ENCODE assay signal across 13 mouse cellular contexts in the genomic region with DNA sequence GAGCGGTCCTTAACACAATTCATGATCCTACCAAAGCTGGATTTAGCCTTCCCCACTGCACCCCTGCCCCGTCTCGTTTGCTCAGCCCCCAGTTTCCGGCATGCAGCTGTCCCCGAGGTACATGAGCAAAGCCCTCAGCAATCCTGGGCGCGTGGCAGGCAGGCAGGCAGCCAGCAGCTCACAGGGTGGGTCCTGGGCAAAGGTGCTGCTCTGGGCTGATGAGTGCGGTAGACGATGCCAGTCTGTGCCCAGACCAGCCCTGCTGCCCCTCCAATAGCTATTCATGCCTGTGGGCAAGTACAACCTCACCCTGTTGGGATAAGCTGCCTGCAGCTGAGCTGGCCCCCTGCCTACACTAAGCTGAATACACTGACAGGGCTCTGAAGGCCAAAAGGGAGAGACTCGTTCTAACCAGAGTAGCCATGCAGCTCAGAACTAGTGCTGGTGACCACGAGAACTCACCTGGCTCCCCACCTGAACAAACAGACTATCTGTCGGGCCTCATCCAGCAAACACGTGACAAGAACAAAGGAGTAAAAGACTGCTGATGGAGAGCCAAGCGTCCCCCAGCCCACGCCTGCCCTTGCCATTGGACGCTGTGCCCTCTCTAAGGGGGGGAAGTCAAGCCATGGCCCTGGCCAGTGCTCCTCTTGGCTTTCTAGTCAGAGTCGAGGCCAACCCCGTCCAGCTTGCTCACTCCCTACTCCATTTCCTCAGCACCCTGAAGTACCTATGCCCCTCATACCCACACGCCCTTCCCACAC. TPM values are rescaled to one million over a fixed set of nuclear protein-coding genes. Genes with fewer than 3 reads are reported as not detected.
DNase-seq lines count a peak whose midpoint lies in the region; ATAC-seq lines count a peak whose summit lies in the region.
"Had no signal": no experiment of that assay in that cellular context is flagged by ENCODE, and none has a peak within 500 bp of the region (broad histone marks: within the 10 kb centered on the region; RNA-seq: fewer than 3 reads in every experiment).

No protein-coding gene starts in this region.

- H3K9ac ChIP-seq in embryonic facial prominence, embryonic 12.5 days = no peak overlapping the region
- H3K9ac ChIP-seq in midbrain, embryonic 13.5 days (replicated peaks) = peak overlapping the region; percentile 48; the same call in 1 of the 2 replicates
- no peak overlapping the region for H3K9ac ChIP-seq in midbrain, embryonic 15.5 days
- 0 out of 2 replicates have a peak overlapping the region, but pooled peaks have one; percentile 11 for H3K9ac ChIP-seq in stomach, embryonic 16.5 days (ENCODE audit: low read length)
- H3K9ac ChIP-seq: heart, embryonic 15.5 days had no signal

- WGBS in embryonic facial prominence, embryonic 12.5 days = 86% methylated on average over 19 of the region's 19 CpGs
- 90% methylated on average over 19 of the region's 19 CpGs for WGBS in embryonic facial prominence, embryonic 10.5 days
- 86% methylated on average over 19 of the region's 19 CpGs for WGBS in midbrain, embryonic 13.5 days
- 90% methylated on average over 19 of the region's 19 CpGs for WGBS in midbrain, embryonic 15.5 days
- WGBS in stomach, embryonic 16.5 days = 66% methylated on average over 19 of the region's 19 CpGs

- H3K4me3 ChIP-seq in embryonic facial prominence, embryonic 12.5 days = no peak overlapping the region
- H3K4me3 ChIP-seq in embryonic facial prominence, embryonic 10.5 days = no peak overlapping the region
- no peak overlapping the region for H3K4me3 ChIP-seq in midbrain, embryonic 13.5 days (replicated peaks)
- no peak overlapping the region for H3K4me3 ChIP-seq in midbrain, embryonic 15.5 days
- H3K4me3 ChIP-seq in stomach, embryonic 16.5 days (replicated peaks; ENCODE audit: low read length) = no peak overlapping the region
- H3K4me3 ChIP-seq: heart, embryonic 15.5 days had no signal

- intact Hi-C loops in heart, postnatal 36 days (cut with DNase I) = loop anchor here (5.0 kb wide), 1 partner anchor 112 kb away; the partner anchor contains the start of gene Zfp318

- no peaks in the 10 kb centered on the region for H3K27me3 ChIP-seq in embryonic facial prominence, embryonic 12.5 days
- H3K27me3 ChIP-seq in embryonic facial prominence, embryonic 10.5 days (replicated peaks; ENCODE audit: low read depth, poor library complexity, severe bottlenecking) = no peaks in the 10 kb centered on the region
- H3K27me3 ChIP-seq in midbrain, embryonic 13.5 days = no peaks in the 10 kb centered on the region
- no peaks in the 10 kb centered on the region for H3K27me3 ChIP-seq in midbrain, embryonic 15.5 days (replicated peaks)
- H3K27me3 ChIP-seq in stomach, embryonic 16.5 days (ENCODE audit: control insufficient read depth, insufficient read depth, low read length) = no peaks in the 10 kb centered on the region
- H3K27me3 ChIP-seq: heart, embryonic 15.5 days had no signal

- H3K4me1 ChIP-seq in embryonic facial prominence, embryonic 12.5 days = peaks cover 28% of the 10 kb centered on the region
- H3K4me1 ChIP-seq in embryonic facial prominence, embryonic 10.5 days = peaks cover 68% of the 10 kb centered on the region
- 0 out of 2 replicates have a peak, but pooled peaks cover 2% of the 10 kb centered on the region for H3K4me1 ChIP-seq in midbrain, embryonic 13.5 days (replicated peaks)
- H3K4me1 ChIP-seq in midbrain, embryonic 15.5 days = 0 out of 2 replicates have a peak, but pooled peaks cover 3% of the 10 kb centered on the region
- H3K4me1 ChIP-seq in stomach, embryonic 16.5 days (ENCODE audit: control insufficient read depth, insufficient read depth, low read length) = peaks cover 27% of the 10 kb centered on the region

- peaks cover 75% of the 10 kb centered on the region for H3K36me3 ChIP-seq in embryonic facial prominence, embryonic 12.5 days
- peaks cover 97% of the 10 kb centered on the region for H3K36me3 ChIP-seq in embryonic facial prominence, embryonic 10.5 days (replicated peaks)
- H3K36me3 ChIP-seq in midbrain, embryonic 13.5 days = peaks cover 36% of the 10 kb centered on the region
- H3K36me3 ChIP-seq in midbrain, embryonic 15.5 days (replicated peaks) = no peaks in the 10 kb centered on the region
- H3K36me3 ChIP-seq in stomach, embryonic 16.5 days (ENCODE audit: control insufficient read depth, insufficient read depth, low read length) = no peaks in the 10 kb centered on the region

- DNase-seq in embryonic facial prominence, embryonic 10.5 days (ENCODE audit: low spot score) = no peak
- DNase-seq in heart, postnatal 36 days = peak; percentile 50 to 58
- DNase-seq in frontal cortex, adult 2 months (ENCODE audit: extremely low spot score in 1 of 2, low spot score in 1 of 2) = no peak
- DNase-seq in spleen, postnatal 10 days (ENCODE audit: low spot score in 2 of 2) = no peak
- DNase-seq: B cell, adult 2 months; cerebellum, postnatal 14 days; right cerebral cortex, adult 18-20 months; thymus, postnatal 4 days had no signal

- H3K4me2 ChIP-seq in embryonic facial prominence, embryonic 12.5 days (replicated peaks) = no peak overlapping the region
- H3K4me2 ChIP-seq in midbrain, embryonic 13.5 days (replicated peaks) = no peak overlapping the region
- H3K4me2 ChIP-seq in midbrain, embryonic 15.5 days = no peak overlapping the region
- no peak overlapping the region for H3K4me2 ChIP-seq in stomach, embryonic 16.5 days (ENCODE audit: low read depth, low read length)
- H3K4me2 ChIP-seq: heart, embryonic 15.5 days had no signal

- H3K9me3 ChIP-seq in embryonic facial prominence, embryonic 12.5 days = no peaks in the 10 kb centered on the region
- no peaks in the 10 kb centered on the region for H3K9me3 ChIP-seq in embryonic facial prominence, embryonic 10.5 days
- no peaks in the 10 kb centered on the region for H3K9me3 ChIP-seq in midbrain, embryonic 13.5 days
- H3K9me3 ChIP-seq in midbrain, embryonic 15.5 days = no peaks in the 10 kb centered on the region
- no peaks in the 10 kb centered on the region for H3K9me3 ChIP-seq in stomach, embryonic 16.5 days (replicated peaks; ENCODE audit: control insufficient read depth, low read length)
- H3K9me3 ChIP-seq: heart, embryonic 15.5 days had no signal

- 0 out of 2 replicates have a peak overlapping the region, but pooled peaks have one; percentile 30 for H3K27ac ChIP-seq in embryonic facial prominence, embryonic 12.5 days
- H3K27ac ChIP-seq in embryonic facial prominence, embryonic 10.5 days (replicated peaks) = no peak overlapping the region
- no peak overlapping the region for H3K27ac ChIP-seq in midbrain, embryonic 13.5 days
- no peak overlapping the region for H3K27ac ChIP-seq in midbrain, embryonic 15.5 days
- peak overlapping the region; percentile 36 for H3K27ac ChIP-seq in stomach, embryonic 16.5 days (ENCODE audit: low read length)
- H3K27ac ChIP-seq: heart, embryonic 15.5 days had no signal

- ATAC-seq in embryonic facial prominence, embryonic 12.5 days (ENCODE audit: insufficient number of reproducible peaks, insufficient read depth, low FRiP score, low TSS enrichment) = no peak
- no peak for ATAC-seq in midbrain, embryonic 13.5 days
- no peak for ATAC-seq in midbrain, embryonic 15.5 days (replicated peaks)
- ATAC-seq in stomach, embryonic 16.5 days (ENCODE audit: insufficient read depth, low FRiP score) = no peak

RNA-seq across cellular contexts. Expression of gene Tjap1, which starts 12.9 kb away (rescaled TPM):
- polyA plus RNA-seq in embryonic facial prominence, embryonic 12.5 days (2016; fragmentation: Nextera tagmentation; extraction: Ambion mirVana) = 64.0 and 66.4 TPM in 2 replicates
- polyA plus RNA-seq in embryonic facial prominence, embryonic 10.5 days (2016; fragmentation: Nextera tagmentation; extraction: Ambion mirVana) = 60.2 and 62.6 TPM in 2 replicates
- polyA plus RNA-seq in midbrain, embryonic 13.5 days (2015; fragmentation: Nextera tagmentation; extraction: Ambion mirVana) = 31.3 and 37.2 TPM in 2 replicates
- 29.4 and 31.4 TPM in 2 replicates for polyA plus RNA-seq in midbrain, embryonic 15.5 days (2015; fragmentation: Nextera tagmentation; extraction: Ambion mirVana)
- total RNA-seq in heart, postnatal 36 days (2021) = 10 to 100 TPM; 33.8 to 43.6 TPM
- polyA plus RNA-seq in stomach, embryonic 16.5 days (2015; fragmentation: Nextera tagmentation; extraction: Ambion mirVana) = 36.8 and 38.9 TPM in 2 replicates
- polyA plus RNA-seq in frontal cortex, adult 2 months (2012; rRNA removed) = 44.4 and 51.5 TPM in 2 replicates

RNA-seq across cellular contexts. Expression of gene Lrrc73, which starts 16.6 kb away (rescaled TPM):
- 1.2 and 1.4 TPM in 2 replicates for polyA plus RNA-seq in embryonic facial prominence, embryonic 12.5 days (2016; fragmentation: Nextera tagmentation; extraction: Ambion mirVana)
- 0.67 and 0.86 TPM in 2 replicates for polyA plus RNA-seq in embryonic facial prominence, embryonic 10.5 days (2016; fragmentation: Nextera tagmentation; extraction: Ambion mirVana)
- 7.5 and 8.2 TPM in 2 replicates for polyA plus RNA-seq in midbrain, embryonic 13.5 days (2015; fragmentation: Nextera tagmentation; extraction: Ambion mirVana)
- polyA plus RNA-seq in midbrain, embryonic 15.5 days (2015; fragmentation: Nextera tagmentation; extraction: Ambion mirVana) = 14.7 and 16.6 TPM in 2 replicates
- under 1 TPM; 0.22 to 0.30 TPM for total RNA-seq in heart, postnatal 36 days (2021)
- polyA plus RNA-seq in stomach, embryonic 16.5 days (2015; fragmentation: Nextera tagmentation; extraction: Ambion mirVana) = 0.45 and 0.48 TPM in 2 replicates
- 62.5 and 63.5 TPM in 2 replicates for polyA plus RNA-seq in frontal cortex, adult 2 months (2012; rRNA removed)

RNA-seq across cellular contexts. Expression of gene Yipf3, which starts 22.1 kb away (rescaled TPM):
- 82.5 and 86.2 TPM in 2 replicates for polyA plus RNA-seq in embryonic facial prominence, embryonic 12.5 days (2016; fragmentation: Nextera tagmentation; extraction: Ambion mirVana)
- 66.6 and 70.6 TPM in 2 replicates for polyA plus RNA-seq in embryonic facial prominence, embryonic 10.5 days (2016; fragmentation: Nextera tagmentation; extraction: Ambion mirVana)
- 87.3 and 91.6 TPM in 2 replicates for polyA plus RNA-seq in midbrain, embryonic 13.5 days (2015; fragmentation: Nextera tagmentation; extraction: Ambion mirVana)
- 95.2 and 107 TPM in 2 replicates for polyA plus RNA-seq in midbrain, embryonic 15.5 days (2015; fragmentation: Nextera tagmentation; extraction: Ambion mirVana)
- total RNA-seq in heart, postnatal 36 days (2021) = 10 to 100 TPM; 83.3 to 86.2 TPM
- 111 and 120 TPM in 2 replicates for polyA plus RNA-seq in stomach, embryonic 16.5 days (2015; fragmentation: Nextera tagmentation; extraction: Ambion mirVana)
- 72.7 and 78.9 TPM in 2 replicates for polyA plus RNA-seq in frontal cortex, adult 2 months (2012; rRNA removed)

RNA-seq across cellular contexts. Expression of gene Polr1c, which starts 22.1 kb away (rescaled TPM):
- polyA plus RNA-seq in embryonic facial prominence, embryonic 12.5 days (2016; fragmentation: Nextera tagmentation; extraction: Ambion mirVana) = 100 and 102 TPM in 2 replicates
- 125 and 130 TPM in 2 replicates for polyA plus RNA-seq in embryonic facial prominence, embryonic 10.5 days (2016; fragmentation: Nextera tagmentation; extraction: Ambion mirVana)
- 92.8 and 99.0 TPM in 2 replicates for polyA plus RNA-seq in midbrain, embryonic 13.5 days (2015; fragmentation: Nextera tagmentation; extraction: Ambion mirVana)
- 71.6 and 78.4 TPM in 2 replicates for polyA plus RNA-seq in midbrain, embryonic 15.5 days (2015; fragmentation: Nextera tagmentation; extraction: Ambion mirVana)
- 10 to 100 TPM; 22.2 to 25.1 TPM for total RNA-seq in heart, postnatal 36 days (2021)
- 67.9 and 72.6 TPM in 2 replicates for polyA plus RNA-seq in stomach, embryonic 16.5 days (2015; fragmentation: Nextera tagmentation; extraction: Ambion mirVana)
- 45.3 and 52.7 TPM in 2 replicates for polyA plus RNA-seq in frontal cortex, adult 2 months (2012; rRNA removed)

RNA-seq across cellular contexts. Expression of gene Dlk2, which starts 27.3 kb away (rescaled TPM):
- 4.5 and 5.5 TPM in 2 replicates for polyA plus RNA-seq in embryonic facial prominence, embryonic 12.5 days (2016; fragmentation: Nextera tagmentation; extraction: Ambion mirVana)
- polyA plus RNA-seq in embryonic facial prominence, embryonic 10.5 days (2016; fragmentation: Nextera tagmentation; extraction: Ambion mirVana) = 1.5 and 2.0 TPM in 2 replicates
- 7.3 and 7.5 TPM in 2 replicates for polyA plus RNA-seq in midbrain, embryonic 13.5 days (2015; fragmentation: Nextera tagmentation; extraction: Ambion mirVana)
- 22.5 and 23.7 TPM in 2 replicates for polyA plus RNA-seq in midbrain, embryonic 15.5 days (2015; fragmentation: Nextera tagmentation; extraction: Ambion mirVana)
- under 1 TPM; 0.39 to 0.60 TPM for total RNA-seq in heart, postnatal 36 days (2021)
- polyA plus RNA-seq in stomach, embryonic 16.5 days (2015; fragmentation: Nextera tagmentation; extraction: Ambion mirVana) = 6.7 and 8.8 TPM in 2 replicates
- 81.5 and 96.0 TPM in 2 replicates for polyA plus RNA-seq in frontal cortex, adult 2 months (2012; rRNA removed)

Comparison
In these comparisons a context has a peak if more than half of its experiments do, and no peak if none do; other contexts are left out.
1. H3K27ac ChIP-seq: peak in embryonic facial prominence, embryonic 12.5 days (single experiment) and stomach, embryonic 16.5 days (single experiment); none in embryonic facial prominence, embryonic 10.5 days (single experiment), midbrain, embryonic 13.5 days (single experiment) and midbrain, embryonic 15.5 days (single experiment).
2. H3K9ac ChIP-seq: peak in midbrain, embryonic 13.5 days (single experiment) and stomach, embryonic 16.5 days (single experiment); none in embryonic facial prominence, embryonic 12.5 days (single experiment) and midbrain, embryonic 15.5 days (single experiment).
3. DNase-seq: peak in heart, postnatal 36 days (2 of 2); none in embryonic facial prominence, embryonic 10.5 days (single experiment), frontal cortex, adult 2 months (0 of 2) and spleen, postnatal 10 days (0 of 2).